Mouse (Mus musculus): ENCODE measurements at regions not wholly inside any gene's neighbourhood (a gene's known extent, or its start where the extent isn't known, plus 50 kb on each side); places are given as distances from the start of the nearest gene placed in this dataset.

- TF ChIP-seq CTCF (IDR thresholded peaks at IDR 0.05; ENCODE audit: extremely low read depth, insufficient read depth, insufficient read length, insufficient replicate concordance) (no peak), POLR2A (IDR thresholded peaks at IDR 0.05; ENCODE audit: low read depth, low read length) (no peak)
- H3K4me3 ChIP-seq (ENCODE audit: extremely low read depth, insufficient read depth, insufficient read length) = no peak overlapping the region
- no peaks in the 10 kb centered on the region for H3K27me3 ChIP-seq (ENCODE audit: control insufficient read depth, insufficient read depth, low read length)
- DNase-seq (ENCODE audit: low read depth in 1 of 2, low spot score in 2 of 2) = no peak
- peaks cover 23% of the 10 kb centered on the region for H3K4me1 ChIP-seq (ENCODE audit: control insufficient read depth, insufficient read depth, insufficient read length)
- 40% methylated on average over 5 of the region's 5 CpGs for WGBS
- no peak overlapping the region for H3K27ac ChIP-seq (ENCODE audit: insufficient read depth, low read length)
- no peaks in the 10 kb centered on the region for H3K36me3 ChIP-seq (ENCODE audit: control insufficient read depth, insufficient read depth, low read length)
Measured at GRCm38 (mm10) chr12:79991279-79991678, 121.5 kb downstream of the Zfp36l1 start.

- DNase-seq (ENCODE audit: low read depth in 1 of 2, low spot score in 2 of 2) = no peak
- 71% methylated on average over 4 of the region's 4 CpGs for WGBS
- no peaks in the 10 kb centered on the region for H3K36me3 ChIP-seq (ENCODE audit: control insufficient read depth, insufficient read depth, low read length)
- H3K27me3 ChIP-seq (ENCODE audit: control insufficient read depth, insufficient read depth, low read length) = no peaks in the 10 kb centered on the region
- no peak for TF ChIP-seq POLR2A (IDR thresholded peaks at IDR 0.05; ENCODE audit: low read depth, low read length)
- TF ChIP-seq CTCF (IDR thresholded peaks at IDR 0.05; ENCODE audit: extremely low read depth, insufficient read depth, insufficient read length, insufficient replicate concordance) = no peak
- H3K4me3 ChIP-seq (ENCODE audit: extremely low read depth, insufficient read depth, insufficient read length) = no peak overlapping the region
- H3K27ac ChIP-seq (ENCODE audit: insufficient read depth, low read length) = no peak overlapping the region
- peaks cover 23% of the 10 kb centered on the region for H3K4me1 ChIP-seq (ENCODE audit: control insufficient read depth, insufficient read depth, insufficient read length)
Measured at GRCm38 (mm10) chr12:79990751-79991150, 122.1 kb downstream of the Zfp36l1 start.

- H3K4me3 ChIP-seq (ENCODE audit: extremely low read depth, insufficient read depth, insufficient read length) = no peak overlapping the region
- 76% methylated on average over 9 of the region's 9 CpGs for WGBS
- H3K4me1 ChIP-seq (ENCODE audit: control insufficient read depth, insufficient read depth, insufficient read length) = peaks cover 23% of the 10 kb centered on the region
- H3K36me3 ChIP-seq (ENCODE audit: control insufficient read depth, insufficient read depth, low read length) = no peaks in the 10 kb centered on the region
- TF ChIP-seq CTCF (IDR thresholded peaks at IDR 0.05; ENCODE audit: extremely low read depth, insufficient read depth, insufficient read length, insufficient replicate concordance) = no peak
- no peak for TF ChIP-seq POLR2A (IDR thresholded peaks at IDR 0.05; ENCODE audit: low read depth, low read length)
- no peaks in the 10 kb centered on the region for H3K27me3 ChIP-seq (ENCODE audit: control insufficient read depth, insufficient read depth, low read length)
- no peak overlapping the region; the same call in 1 of the 2 replicates for H3K27ac ChIP-seq (ENCODE audit: insufficient read depth, low read length)
- DNase-seq (ENCODE audit: low read depth in 1 of 2, low spot score in 2 of 2) = no peak
Measured at GRCm38 (mm10) chr12:79989582-79990110, 123.2 kb downstream of the Zfp36l1 start.

- H3K36me3 ChIP-seq (ENCODE audit: control insufficient read depth, insufficient read depth, low read length) = no peaks in the 10 kb centered on the region
- no peak for TF ChIP-seq CTCF (IDR thresholded peaks at IDR 0.05; ENCODE audit: extremely low read depth, insufficient read depth, insufficient read length, insufficient replicate concordance)
- TF ChIP-seq POLR2A (IDR thresholded peaks at IDR 0.05; ENCODE audit: low read depth, low read length) = no peak
- H3K27me3 ChIP-seq (ENCODE audit: control insufficient read depth, insufficient read depth, low read length) = no peaks in the 10 kb centered on the region
- H3K4me3 ChIP-seq (ENCODE audit: extremely low read depth, insufficient read depth, insufficient read length) = no peak overlapping the region
- H3K4me1 ChIP-seq (ENCODE audit: control insufficient read depth, insufficient read depth, insufficient read length) = peaks cover 16% of the 10 kb centered on the region
- WGBS = 76% methylated on average over 11 of the region's 11 CpGs
- H3K27ac ChIP-seq (ENCODE audit: insufficient read depth, low read length) = peak overlapping the region; percentile 39; the same call in 1 of the 2 replicates
- DNase-seq (ENCODE audit: low read depth in 1 of 2, low spot score in 2 of 2) = no peak
Measured at GRCm38 (mm10) chr12:79988401-79989358, 124.1 kb downstream of the Zfp36l1 start.

- H3K36me3 ChIP-seq (ENCODE audit: control insufficient read depth, insufficient read depth, low read length) = no peaks in the 10 kb centered on the region
- DNase-seq (ENCODE audit: low read depth in 1 of 2, low spot score in 2 of 2) = no peak
- no peak overlapping the region for H3K4me3 ChIP-seq (ENCODE audit: extremely low read depth, insufficient read depth, insufficient read length)
- no peak for TF ChIP-seq POLR2A (IDR thresholded peaks at IDR 0.05; ENCODE audit: low read depth, low read length)
- 0 out of 2 replicates have a peak overlapping the region, but pooled peaks have one; percentile 9 for H3K27ac ChIP-seq (ENCODE audit: insufficient read depth, low read length)
- no peaks in the 10 kb centered on the region for H3K27me3 ChIP-seq (ENCODE audit: control insufficient read depth, insufficient read depth, low read length)
- H3K4me1 ChIP-seq (ENCODE audit: control insufficient read depth, insufficient read depth, insufficient read length) = peaks cover 7% of the 10 kb centered on the region; the same call in 1 of the 2 replicates
- 58% methylated on average over 9 of the region's 9 CpGs for WGBS
Measured at GRCm38 (mm10) chr12:79986241-79986976, 126.4 kb downstream of the Zfp36l1 start.

- H3K4me1 ChIP-seq (ENCODE audit: control insufficient read depth, insufficient read depth, insufficient read length) = no peaks in the 10 kb centered on the region
- H3K27me3 ChIP-seq (ENCODE audit: control insufficient read depth, insufficient read depth, low read length) = no peaks in the 10 kb centered on the region
- no peaks in the 10 kb centered on the region for H3K36me3 ChIP-seq (ENCODE audit: control insufficient read depth, insufficient read depth, low read length)
- no peak for TF ChIP-seq CTCF (IDR thresholded peaks at IDR 0.05; ENCODE audit: extremely low read depth, insufficient read depth, insufficient read length, insufficient replicate concordance)
- TF ChIP-seq POLR2A (IDR thresholded peaks at IDR 0.05; ENCODE audit: low read depth, low read length) = no peak
- WGBS = 71% methylated on average over 5 of the region's 5 CpGs
- no peak overlapping the region for H3K27ac ChIP-seq (ENCODE audit: insufficient read depth, low read length)
- no peak for DNase-seq (ENCODE audit: low read depth in 1 of 2, low spot score in 2 of 2)
- H3K4me3 ChIP-seq (ENCODE audit: extremely low read depth, insufficient read depth, insufficient read length) = no peak overlapping the region
Measured at GRCm38 (mm10) chr12:79984985-79985747, 127.6 kb downstream of the Zfp36l1 start.
